Mouse (Mus musculus) T-cell, adult 2 months (primary cell): ENCODE measurements around the gene Csgalnact2.

ENCODE experiments used
- DNase-seq: peaks from one replicate; pipeline ENCODE4 v3.0.0; 2022; ENCODE audit warnings: low spot score

Csgalnact2 gene

DNA sequence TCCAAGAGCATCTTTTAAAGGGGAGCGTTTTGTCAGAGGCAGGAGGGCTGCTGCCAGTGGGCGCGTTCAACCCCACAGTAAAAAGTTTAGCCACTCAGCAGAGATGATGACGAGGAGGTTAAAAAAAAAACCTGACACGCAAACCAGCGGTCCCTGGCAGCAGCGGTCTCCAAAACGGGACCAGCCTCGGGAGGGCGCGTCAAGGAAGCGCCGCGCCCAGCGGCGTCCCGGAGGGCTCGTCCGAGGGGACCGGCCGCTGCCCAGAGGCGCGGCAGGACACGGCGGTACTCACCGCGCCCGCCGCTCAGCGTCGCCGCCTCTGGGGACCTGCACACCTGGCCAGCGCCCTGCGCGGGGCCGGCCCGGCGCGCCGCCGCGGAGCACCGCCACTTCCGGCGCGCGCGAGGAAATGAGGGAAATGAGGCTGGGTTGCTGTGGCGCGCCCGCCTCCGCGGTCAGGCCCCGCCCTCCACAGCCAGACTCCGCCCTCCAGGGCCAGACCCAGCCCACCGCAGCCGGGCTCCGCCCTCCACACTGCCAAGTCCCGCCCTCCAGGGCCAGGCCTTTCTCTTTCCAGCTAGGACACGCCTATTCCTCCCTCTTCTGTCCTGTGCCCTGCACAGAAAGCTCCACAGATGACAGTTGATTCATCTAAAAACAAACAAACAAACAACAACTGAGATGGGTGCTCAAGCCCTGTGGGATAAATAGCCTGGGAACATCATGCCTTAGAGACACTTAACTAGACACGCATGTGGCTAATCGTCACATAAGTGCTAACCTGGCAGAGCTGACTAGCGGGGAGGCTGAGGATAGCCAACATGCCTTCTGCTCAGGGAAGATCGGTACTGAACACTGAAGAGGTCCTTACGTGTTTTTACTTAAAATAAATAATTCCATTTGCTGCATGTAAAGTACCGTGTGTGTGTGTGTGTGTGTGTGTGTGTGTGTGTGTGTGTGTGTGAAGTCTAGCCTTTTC lies at the start of gene Csgalnact2:
TSS of gene Csgalnact2 (minus strand) at position 410 of the 979 bp plus-strand sequence.
- peak; percentile 92 for DNase-seq

DNA sequence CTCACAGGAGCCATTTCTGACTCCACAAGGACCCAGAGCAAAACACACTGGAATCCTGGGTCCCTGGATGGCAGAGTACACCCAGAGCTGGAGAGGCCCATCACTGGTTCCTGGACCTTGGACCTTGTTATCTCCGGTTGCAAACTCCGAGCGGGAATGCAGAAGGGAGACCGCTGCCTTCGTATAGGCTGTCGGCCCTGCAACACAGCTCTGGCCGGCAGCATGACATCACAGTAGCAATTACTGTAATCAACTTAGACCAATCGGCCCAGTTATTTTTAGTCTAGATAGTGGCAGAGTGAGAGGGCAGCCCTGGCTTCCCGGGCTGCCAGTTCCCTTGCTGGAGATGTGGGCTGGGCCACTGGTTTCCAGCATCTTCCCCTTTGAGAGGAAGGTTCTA lies 49.7 kb upstream of the Csgalnact2 start:
- no peak for DNase-seq

DNA sequence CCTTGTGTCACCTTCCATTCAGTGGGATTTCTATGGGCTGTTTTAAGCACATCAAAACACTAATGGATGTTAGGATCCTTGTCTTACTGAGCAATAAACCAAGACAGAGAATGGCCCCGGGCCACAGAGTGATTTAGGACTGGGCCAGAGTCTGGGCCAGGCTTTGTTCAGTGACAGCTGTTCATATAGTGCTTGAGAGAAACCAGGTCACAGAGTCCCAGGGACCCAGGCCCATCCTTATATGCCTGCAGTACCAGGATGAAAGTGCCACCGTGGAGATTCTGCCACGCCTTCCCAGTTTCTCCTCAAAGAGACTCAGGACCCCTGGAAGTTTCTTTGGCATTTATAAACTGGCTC lies 48.3 kb upstream of the Csgalnact2 start:
- no peak for DNase-seq

DNA sequence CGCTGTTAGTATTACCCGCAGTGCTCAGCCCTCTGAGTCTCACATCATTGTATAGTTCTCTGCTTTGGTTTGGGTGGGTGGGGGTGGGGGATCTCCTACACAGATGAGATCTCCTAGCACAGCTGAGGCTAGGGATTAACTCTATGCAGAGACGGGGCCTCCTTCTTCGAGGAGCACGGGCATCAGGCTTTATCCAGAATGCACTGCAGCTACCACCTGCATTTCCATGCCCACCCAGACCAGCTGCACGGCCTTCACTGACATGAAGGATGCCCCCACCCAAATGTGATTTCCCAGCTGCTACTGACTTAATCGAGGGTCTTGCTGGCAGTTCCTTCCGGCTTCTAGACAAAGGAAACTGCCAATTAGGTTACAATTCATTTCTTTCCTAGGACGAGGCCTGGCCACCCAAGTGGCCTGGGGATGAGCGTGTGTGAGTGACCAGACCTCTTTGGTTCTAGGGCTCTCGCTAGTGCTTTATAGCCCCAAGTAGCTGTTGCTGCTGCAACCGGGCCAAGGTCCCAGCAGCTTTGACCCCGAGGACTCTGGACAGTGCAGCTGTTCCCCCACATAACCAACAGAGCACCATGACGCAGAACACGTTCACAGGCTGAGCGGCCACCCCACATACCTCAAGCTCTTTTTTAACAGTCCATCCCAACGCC lies 47.8 kb upstream of the Csgalnact2 start:
- DNase-seq: no peak

DNA sequence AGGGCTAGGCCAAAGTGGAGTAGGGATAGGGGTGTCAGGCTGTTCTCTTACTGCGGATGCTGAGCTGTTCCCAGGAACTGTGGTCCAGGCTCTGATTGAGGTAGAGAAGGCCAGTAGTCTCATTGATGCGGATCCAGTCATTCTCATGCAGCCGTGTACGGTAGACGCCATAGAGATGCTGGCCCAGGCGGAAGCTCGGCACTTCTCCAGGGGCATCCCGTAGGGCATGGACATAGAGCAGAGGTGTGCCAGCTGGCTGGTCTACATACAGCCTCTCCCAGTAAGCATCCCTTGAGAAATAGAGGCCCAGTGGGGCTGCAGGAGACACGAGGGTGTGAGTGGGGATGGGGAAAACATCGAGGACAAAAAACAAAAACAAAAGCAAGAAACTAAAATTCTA lies 45.2 kb upstream of the Csgalnact2 start:
- DNase-seq: no peak

DNA sequence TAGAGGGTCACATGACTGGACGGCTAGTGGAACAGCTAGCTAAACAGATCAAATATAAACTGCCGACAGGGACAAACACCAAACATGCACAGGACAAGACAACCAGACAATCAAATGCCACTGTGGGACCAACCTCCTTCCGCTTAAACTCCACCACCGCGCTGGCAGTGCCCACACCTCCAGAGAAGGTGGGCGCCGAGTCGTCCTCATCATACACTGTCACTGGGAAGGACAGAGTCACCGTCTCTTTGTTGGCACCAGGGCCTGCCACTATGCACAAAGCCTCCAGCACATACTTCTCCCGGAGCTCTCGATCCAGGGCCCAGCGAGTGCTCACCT lies 41.1 kb upstream of the Csgalnact2 start:
- no peak for DNase-seq

DNA sequence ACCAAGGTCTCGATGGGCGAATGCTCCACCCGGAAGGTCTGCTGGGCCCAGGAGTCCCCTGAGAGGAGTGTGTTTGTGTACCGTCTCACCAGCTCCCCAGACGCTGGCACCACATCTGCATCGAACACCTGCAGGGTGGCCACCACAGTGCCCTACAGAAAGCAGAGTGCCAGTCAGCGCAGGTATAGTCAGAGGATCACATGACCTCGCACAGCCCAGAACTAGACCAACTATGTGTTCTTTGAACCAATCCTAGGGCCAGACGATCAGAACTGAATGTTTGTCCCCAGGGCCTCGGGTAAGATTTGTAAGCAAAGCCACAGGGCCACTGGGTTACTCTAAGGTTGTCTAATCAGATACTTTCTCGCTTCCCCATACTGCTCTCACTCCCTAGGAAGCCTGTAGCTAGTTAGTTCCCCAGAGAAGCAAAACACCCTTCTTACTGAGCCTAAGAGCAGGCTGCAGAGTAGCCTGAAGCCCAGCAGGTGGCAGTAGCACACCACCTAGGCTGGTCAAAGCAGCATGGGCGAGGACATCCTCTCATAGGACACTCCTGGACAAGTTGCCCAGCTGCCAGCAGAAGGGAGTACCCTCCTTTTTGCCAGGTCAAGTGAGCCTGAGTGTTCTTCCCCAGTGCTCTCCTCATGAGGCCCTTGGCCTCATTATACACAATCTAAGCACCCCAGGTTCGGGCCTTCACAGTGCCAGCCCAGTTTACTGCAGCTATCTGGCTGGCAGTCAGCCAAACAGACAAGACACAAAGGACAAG lies 40.6 kb upstream of the Csgalnact2 start:
- DNase-seq: peak; percentile 51

DNA sequence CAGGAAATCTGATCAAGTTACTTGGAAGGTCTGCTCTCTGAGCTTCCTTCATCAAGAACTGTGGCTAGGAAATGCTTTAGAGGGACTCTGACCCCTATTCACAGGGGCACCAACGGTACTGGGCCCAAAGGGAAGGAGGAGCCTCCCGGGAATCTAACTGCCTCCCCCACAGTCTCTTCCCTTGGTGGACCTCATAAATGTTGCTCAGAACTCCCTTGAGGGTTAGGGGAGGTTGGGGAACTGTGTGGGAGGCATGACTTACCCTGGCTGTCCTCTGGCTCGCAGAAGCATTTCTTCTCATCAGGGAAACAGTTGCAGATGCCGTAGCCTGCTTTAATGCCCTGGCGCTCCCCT lies 35.0 kb upstream of the Csgalnact2 start:
- no peak for DNase-seq

DNA sequence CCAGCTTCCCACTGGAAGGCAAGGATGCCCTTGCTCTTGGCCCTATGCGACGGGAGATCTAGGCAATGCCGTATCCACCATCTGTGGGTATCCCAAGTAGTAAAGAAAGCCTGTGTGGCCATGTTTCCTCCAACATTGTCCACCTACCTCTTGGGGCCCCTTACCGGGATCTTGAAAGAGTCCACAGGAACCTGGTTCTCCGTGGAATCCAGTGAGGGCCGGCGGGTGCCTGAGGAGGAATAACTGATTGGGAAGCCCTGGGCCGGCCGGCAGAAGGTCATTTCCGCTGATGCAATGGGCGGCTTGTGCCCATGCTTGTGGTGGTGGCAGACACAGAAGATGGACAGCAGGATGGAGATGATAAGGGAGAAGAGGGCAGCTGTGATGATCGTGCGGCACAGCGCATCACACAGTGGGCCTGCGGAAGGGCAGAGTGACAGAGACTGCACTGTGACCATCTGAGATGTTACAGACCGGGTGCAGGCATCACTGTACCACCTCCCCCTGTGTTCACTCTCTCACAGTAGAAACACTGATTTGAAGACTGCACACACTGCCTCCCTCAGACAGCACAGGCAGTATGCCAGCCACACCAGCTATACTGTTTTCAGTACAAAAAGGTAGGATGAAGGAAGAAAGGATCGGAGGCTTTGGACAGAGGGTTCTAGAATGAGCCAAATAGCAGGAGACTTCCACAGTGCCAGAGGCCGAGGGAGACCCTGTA lies 34.5 kb upstream of the Csgalnact2 start:
- DNase-seq: no peak

DNA sequence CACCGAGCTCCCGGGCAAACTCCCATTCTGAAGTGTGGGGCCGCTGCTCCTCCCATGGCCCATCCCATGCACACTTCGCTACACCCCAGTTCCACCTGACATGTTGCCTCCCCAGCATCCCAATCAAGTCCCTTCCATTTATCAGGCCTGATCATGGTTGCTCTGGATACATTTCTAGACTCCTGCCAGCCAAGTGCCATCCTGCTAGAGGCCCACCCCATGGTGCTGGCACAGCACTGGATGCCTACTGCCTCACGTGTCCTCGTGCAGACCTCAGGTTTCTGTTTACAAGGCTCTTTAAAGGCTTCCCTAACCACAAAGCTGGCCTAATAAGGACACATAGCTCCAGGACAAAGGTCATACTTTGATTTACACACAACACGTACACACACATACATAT lies 32.4 kb upstream of the Csgalnact2 start:
- no peak for DNase-seq

DNA sequence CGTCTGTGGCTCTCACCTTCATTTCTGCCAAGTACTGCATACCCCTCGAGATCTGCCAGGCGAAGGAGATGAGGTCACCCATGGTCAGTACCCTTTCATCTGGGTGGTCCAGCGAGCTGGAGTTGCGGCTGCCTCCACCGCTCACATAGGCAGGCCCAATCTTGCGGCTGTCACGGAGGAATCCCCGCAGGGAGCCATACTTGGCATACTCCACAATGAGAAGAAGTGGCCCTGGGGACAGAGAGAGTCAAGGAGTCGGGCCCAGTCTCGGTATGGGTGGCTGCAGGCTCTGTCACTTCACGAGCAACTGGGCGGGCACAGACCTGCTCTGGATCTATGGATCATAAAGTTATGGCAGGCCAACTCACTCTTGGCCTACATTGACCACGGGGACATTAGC lies 29.2 kb upstream of the Csgalnact2 start:
- no peak for DNase-seq

DNA sequence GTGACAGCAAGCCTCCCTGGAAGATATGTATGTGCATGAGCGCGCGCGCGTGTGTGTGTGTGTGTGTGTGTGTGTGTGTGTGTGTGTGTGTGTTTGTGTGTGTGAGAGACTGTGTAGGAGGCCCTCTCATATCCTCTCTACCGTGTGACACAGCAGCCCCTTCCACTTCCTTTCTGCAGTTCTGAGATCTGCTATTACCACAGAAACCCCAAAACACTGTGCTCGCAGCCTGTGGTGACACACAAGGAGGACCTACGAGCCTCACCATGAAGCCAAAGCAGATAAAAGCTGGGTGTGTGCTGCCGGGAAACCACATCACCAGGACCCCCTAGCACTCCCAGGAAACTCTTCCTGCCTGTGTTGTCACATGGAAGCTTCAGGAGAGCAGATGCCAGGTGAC lies 28.1 kb upstream of the Csgalnact2 start:
- DNase-seq: peak; percentile 89

DNA sequence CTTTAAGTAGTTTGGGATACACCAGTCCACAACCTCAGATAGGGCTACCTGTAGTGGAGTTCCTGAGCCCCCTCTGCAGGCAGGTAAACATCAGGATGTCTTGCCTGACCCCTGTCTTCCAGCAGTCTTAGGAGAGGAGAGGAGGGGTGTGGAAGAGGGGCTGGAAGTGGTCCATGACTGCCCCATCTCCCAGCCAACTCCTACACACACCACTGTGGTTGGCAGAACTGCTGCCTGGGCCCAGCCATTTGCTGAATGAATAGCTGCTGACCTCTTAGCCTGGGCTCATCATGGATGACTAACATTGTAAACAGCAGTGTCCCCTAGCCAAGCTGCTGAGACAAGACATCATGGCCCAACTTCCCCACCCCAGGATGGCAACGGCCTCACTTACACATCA lies 26.6 kb upstream of the Csgalnact2 start:
- DNase-seq: no peak

DNA sequence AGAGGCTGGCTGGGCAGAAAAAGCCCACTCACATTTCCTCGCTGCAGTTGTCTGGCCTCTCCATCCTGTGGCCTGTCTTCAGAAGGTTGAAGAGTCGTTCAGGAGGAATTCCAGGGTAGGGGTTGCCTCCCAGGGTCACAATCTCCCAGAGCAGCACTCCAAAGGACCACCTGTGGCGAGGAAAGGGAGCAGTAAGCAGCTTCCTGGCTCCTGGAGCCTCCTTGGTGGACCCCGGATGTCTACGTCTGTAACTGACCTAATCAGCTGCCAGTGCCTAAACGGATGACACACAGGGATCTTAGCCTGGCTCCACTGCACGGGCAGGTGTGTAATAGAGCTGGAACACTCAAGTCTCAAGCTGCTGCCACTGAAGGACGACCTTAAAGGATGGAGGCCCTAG lies 25.8 kb upstream of the Csgalnact2 start:
- no peak for DNase-seq

DNA sequence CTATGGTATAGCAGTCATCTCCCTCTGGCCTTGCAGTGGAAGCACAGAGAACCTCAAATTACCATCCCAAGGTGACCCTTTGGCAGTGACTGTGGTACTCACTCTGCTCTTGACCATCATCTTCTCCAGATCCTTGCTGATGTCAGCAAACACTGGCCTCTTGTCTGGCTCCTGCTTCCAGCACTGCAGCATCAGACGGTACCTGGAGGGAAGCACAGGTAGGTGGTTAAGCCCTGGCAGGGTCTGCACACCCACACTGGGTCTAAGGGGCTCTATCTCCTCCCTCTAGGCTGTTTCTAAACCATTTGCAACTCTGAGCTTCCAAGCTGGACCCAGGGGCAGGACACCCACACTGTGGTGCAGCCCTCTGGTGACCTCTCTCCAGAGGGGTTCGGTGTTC lies 24.1 kb upstream of the Csgalnact2 start:
- no peak for DNase-seq

DNA sequence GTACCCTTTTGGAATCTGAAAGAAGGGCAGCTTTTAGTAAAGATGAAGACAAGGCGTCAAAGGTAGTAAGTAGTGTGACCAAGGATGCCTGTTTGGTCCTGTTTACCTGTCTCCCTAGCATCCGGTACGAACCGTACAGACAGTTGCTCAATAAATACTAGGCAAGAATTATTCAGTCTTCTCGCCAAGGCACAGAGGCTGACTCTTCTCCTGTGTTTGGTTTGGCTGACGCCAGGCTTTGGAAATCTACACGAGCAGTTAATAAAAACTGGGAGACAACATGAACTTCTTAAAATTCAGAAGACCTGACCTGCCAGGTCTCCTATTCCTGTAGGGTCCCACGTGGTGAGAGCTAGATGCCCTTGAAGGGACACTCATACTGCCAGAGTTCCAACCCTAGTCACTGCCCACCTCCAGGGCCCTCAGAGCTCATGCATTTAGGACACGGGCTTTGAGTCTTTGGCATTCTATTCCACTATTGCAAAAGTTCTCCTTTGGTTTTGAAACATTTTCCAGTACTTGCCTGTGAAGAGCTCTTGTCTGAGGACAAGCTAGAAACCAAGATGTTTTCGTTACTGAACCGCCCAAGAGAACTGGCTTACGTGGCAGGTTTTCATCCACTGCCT lies 23.6 kb upstream of the Csgalnact2 start:
- DNase-seq: no peak

DNA sequence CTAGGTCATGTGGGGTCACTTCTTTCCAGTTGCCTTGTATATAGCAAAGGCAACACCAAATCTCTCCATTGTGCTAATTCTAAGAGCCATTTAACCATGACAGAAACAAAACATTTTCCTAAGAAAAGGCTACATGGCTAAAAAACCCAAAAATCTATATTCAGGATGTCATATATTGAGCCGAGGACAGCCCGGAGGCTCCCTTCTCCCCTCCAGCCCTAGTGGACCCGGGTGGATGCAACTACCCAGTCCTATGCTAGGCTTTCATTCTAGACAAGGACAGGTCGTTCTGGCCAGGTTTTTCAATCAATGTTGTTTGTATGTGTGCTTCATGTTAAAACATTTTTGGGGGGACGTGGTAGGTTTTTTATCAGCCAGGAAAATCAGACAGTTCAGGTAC lies 14.2 kb upstream of the Csgalnact2 start:
- DNase-seq: no peak

DNA sequence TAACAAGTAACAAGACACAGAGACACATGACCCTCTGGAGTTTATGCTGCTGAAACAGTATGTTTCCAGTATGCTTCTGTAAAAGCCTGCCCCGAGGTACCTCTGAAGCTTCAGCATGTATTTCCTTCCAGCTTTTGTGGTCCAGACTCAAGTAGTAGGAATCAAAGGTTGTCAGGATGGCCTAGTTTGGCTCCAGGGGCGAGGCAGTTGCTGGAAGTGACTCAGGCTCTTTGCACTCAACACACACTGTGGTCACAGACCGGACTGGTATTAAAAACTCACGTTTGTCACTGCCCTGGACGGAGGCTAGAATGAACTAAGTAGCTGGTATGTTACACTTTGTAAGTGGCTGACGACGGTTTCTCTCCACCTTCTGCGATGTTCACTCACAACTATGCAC lies 12.0 kb upstream of the Csgalnact2 start:
- no peak for DNase-seq

DNA sequence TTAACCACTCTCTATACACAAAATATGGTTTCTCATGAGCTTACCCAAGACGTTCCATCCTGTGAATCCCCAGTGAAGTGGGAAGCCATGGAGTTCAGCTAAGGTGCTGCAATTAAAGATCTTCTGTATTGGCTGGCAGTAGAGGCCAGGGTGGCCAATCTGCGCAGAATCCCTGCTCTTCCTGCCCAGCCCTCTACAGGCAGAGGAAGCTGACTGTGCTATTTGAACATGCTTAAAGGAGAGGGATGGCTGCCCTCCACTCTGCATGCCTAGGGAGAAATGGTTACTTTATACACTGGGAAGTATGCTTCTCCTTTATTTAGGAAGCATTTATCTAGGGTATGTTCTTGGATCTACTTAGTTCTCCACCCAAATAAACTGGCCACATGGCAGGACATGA lies 11.6 kb upstream of the Csgalnact2 start:
- DNase-seq: no peak

DNA sequence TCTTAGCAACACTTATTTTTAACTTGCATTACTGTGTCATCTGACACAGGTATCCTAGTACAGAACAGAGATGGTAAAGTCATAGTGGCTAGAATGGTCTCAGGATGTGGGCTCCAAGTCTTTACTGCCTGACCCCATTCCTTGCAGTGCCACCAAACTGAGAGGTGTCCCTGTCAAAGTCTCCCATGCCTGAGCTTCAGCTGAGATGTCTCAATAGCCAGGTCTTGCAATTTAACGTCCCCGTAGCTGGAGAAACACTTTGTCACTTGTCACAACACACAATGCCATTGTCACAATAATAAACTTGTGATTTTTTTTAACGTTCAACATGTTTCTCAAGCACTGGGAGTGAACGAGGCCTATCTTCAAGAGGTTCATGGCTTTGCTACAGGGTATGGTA lies 11.2 kb upstream of the Csgalnact2 start:
- no peak for DNase-seq

DNA sequence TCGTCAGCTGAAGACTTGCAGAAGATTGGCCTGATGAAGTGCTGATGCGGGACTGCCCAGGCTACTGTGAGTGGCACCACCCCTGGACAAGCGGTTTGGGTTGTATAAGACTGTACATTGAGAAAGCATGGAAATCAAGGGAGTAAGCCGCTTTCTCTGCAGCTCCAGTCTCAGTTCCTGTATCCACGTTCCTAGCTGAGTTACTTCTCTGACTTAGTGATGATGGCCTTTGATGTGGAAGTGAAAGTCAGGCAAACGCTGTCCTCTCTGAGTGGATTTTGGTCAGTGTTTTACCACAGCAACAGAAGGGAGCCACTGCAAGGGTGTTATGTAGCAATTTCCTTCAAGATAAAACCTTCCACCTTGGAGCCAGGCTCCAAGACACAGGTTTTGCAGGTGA lies 2.0 kb upstream of the Csgalnact2 start:
- DNase-seq: no peak

DNA sequence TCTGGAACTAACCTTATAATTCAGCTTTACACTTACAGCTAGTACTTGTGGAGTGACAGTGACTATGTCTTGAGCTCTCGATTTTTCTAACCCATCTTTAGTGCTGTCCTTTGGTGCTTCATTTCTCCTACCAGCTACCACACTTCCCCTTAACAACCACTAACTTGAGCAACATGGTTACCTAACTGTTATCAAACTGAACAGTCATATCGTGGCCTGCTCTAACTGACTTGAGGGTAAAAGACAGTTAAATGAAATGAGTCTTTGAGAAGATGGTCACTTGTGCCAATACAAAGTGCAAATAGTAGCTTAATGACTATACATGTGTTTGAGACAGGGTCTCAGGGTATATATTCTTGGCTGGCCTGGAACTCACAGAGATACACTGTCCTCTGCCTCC lies 1.8 kb downstream of the Csgalnact2 start:
- DNase-seq: no peak
